Comparison of ENCODE assay signal across 8 mouse cellular contexts in the genomic region with DNA sequence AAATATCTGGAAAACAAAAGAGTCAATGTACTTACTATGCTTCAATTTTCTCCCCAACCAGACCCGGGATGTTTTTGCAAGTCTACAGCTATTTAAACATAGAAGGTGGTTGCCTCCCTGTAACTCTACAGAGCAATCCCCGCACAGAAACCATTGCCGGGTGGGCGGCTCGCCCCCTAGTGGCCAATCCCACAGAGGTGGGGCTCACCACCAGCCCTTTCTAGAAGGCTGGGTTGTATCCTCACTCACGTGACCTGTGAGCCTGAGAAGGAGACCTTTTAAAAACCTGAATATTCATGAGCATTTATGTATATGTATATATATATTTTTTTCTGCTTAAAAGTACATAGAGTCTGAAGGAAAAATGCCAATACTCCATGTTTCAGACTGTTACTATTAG. TPM values are rescaled to one million over a fixed set of nuclear protein-coding genes. Genes with fewer than 3 reads are reported as not detected.
DNase-seq lines count a peak whose midpoint lies in the region; ATAC-seq lines count a peak whose summit lies in the region.

No protein-coding gene starts in this region.

- 12% methylated on average over 6 of the region's 6 CpGs for WGBS in forebrain, embryonic 15.5 days
- WGBS in liver, embryonic 16.5 days (ENCODE audit: insufficient replicate concordance), result 8% methylated on average over 6 of the region's 6 CpGs

- H3K4me3 ChIP-seq in forebrain, embryonic 15.5 days, result no peak overlapping the region
- H3K4me3 ChIP-seq in liver, embryonic 16.5 days (ENCODE audit: low read depth, low read length), result no peak overlapping the region

- H3K9ac ChIP-seq in forebrain, embryonic 15.5 days (replicated peaks), result no peak overlapping the region
- no peak overlapping the region for H3K9ac ChIP-seq in liver, embryonic 16.5 days (ENCODE audit: low read depth, low read length)

- DNase-seq in urinary bladder, postnatal 14 days (ENCODE audit: low spot score), result peak; percentile 43
- DNase-seq in urinary bladder, postnatal 10 days (ENCODE audit: low spot score), result no peak
- peak; percentile 10 for DNase-seq in cerebellum, adult 11 months
- peak; percentile 28 for DNase-seq in kidney, adult 9 months
- DNase-seq in retina, embryonic 14.5 days (ENCODE audit: low spot score), result peak; percentile 73
- peak; percentile 89 for DNase-seq in thymus, postnatal 4 days

- ATAC-seq in forebrain, embryonic 15.5 days (replicated peaks), result peak; percentile 85
- peak; percentile 67; the same call in 1 of the 2 replicates for ATAC-seq in liver, embryonic 16.5 days (ENCODE audit: low read depth)

- no peak overlapping the region for H3K27ac ChIP-seq in forebrain, embryonic 15.5 days (replicated peaks)
- no peak overlapping the region for H3K27ac ChIP-seq in liver, embryonic 16.5 days (ENCODE audit: low read length)

- no peaks in the 10 kb centered on the region for H3K27me3 ChIP-seq in forebrain, embryonic 15.5 days
- H3K27me3 ChIP-seq in liver, embryonic 16.5 days (ENCODE audit: control insufficient read depth, insufficient read depth, low read depth, low read length), result no peaks in the 10 kb centered on the region

- no peaks in the 10 kb centered on the region for H3K36me3 ChIP-seq in forebrain, embryonic 15.5 days
- H3K36me3 ChIP-seq in liver, embryonic 16.5 days (ENCODE audit: control insufficient read depth, insufficient read depth), result no peaks in the 10 kb centered on the region

- no peak overlapping the region for H3K4me2 ChIP-seq in forebrain, embryonic 15.5 days (replicated peaks)
- H3K4me2 ChIP-seq in liver, embryonic 16.5 days (ENCODE audit: low read depth, low read length), result no peak overlapping the region

- H3K9me3 ChIP-seq in forebrain, embryonic 15.5 days, result no peaks in the 10 kb centered on the region
- no peaks in the 10 kb centered on the region for H3K9me3 ChIP-seq in liver, embryonic 16.5 days (replicated peaks; ENCODE audit: control insufficient read depth, low read length)

- H3K4me1 ChIP-seq in forebrain, embryonic 15.5 days, result no peaks in the 10 kb centered on the region
- H3K4me1 ChIP-seq in liver, embryonic 16.5 days (ENCODE audit: control insufficient read depth, low read depth, low read length), result no peaks in the 10 kb centered on the region

RNA-seq across cellular contexts. Expression of gene F2rl2, which starts 49.9 kb away (rescaled TPM):
- 0.26 and 0.32 TPM in 2 replicates for polyA plus RNA-seq in forebrain, embryonic 15.5 days (2015; fragmentation: Nextera tagmentation; extraction: Ambion mirVana)
- polyA plus RNA-seq in liver, embryonic 16.5 days (2015; fragmentation: Nextera tagmentation; extraction: Ambion mirVana), result 7.3 and 9.3 TPM in 2 replicates
